Mouse (Mus musculus) C2C12 (cell line): ENCODE data around the gene Lpp. TPM values are rescaled to one million over a fixed set of nuclear protein-coding genes. Genes with fewer than 3 reads are reported as not detected.
"Not testable (repeated sequence)": the region's sequence is repeated elsewhere in the genome, so short reads cannot be mapped to it uniquely, and the experiment has no call there.

Experiments used
- H3K27me3 ChIP-seq: one replicate; pipeline ENCODE4 v1.6.1; 2011; ENCODE audit not compliant: control insufficient read depth, insufficient read depth, insufficient read length
- H3K36me3 ChIP-seq: one replicate; pipeline ENCODE4 v1.6.1; 2011; ENCODE audit not compliant: control insufficient read depth, insufficient read depth
- H3K4me3 ChIP-seq: one replicate; pipeline ENCODE4 v1.5.1; 2011; ENCODE audit warnings: mild to moderate bottlenecking, control low read depth; ENCODE audit not compliant: poor library complexity, insufficient read depth, severe bottlenecking
- H3K79me2 ChIP-seq: one replicate; pipeline ENCODE4 v1.6.1; 2011; ENCODE audit not compliant: control insufficient read depth, insufficient read depth
- H3K79me3 ChIP-seq: one replicate; pipeline ENCODE4 v1.6.1; 2011; ENCODE audit warnings: low read depth, control low read depth
- H3ac ChIP-seq: one replicate; pipeline ENCODE3; 2011; ENCODE audit warnings: low read depth; ENCODE audit not compliant: control insufficient read depth, insufficient read length
- CEBPB ChIP-seq: IDR thresholded peaks from one replicate; pipeline ENCODE4 v1.6.1; 2011; ENCODE audit warnings: low read depth, mild to moderate bottlenecking, control low read depth, moderate library complexity
- CTCF ChIP-seq: IDR thresholded peaks from one replicate; pipeline ENCODE4 v1.5.1; 2011; ENCODE audit not compliant: control insufficient read depth, insufficient read depth, insufficient read length
- FOSL1 ChIP-seq: IDR thresholded peaks from one replicate; pipeline ENCODE4 v1.8.0; 2011; ENCODE audit warnings: mild to moderate bottlenecking, low read length; ENCODE audit not compliant: poor library complexity, insufficient read depth, severe bottlenecking
- MAX ChIP-seq: IDR thresholded peaks from one replicate; pipeline ENCODE4 v1.6.1; 2011; ENCODE audit warnings: mild to moderate bottlenecking, control low read depth
- MYOD1 ChIP-seq: IDR thresholded peaks from one replicate; pipeline ENCODE4 v1.6.1; 2011; ENCODE audit warnings: low read depth; ENCODE audit not compliant: control insufficient read depth, insufficient read length
- MYOG ChIP-seq: IDR thresholded peaks from one replicate; pipeline ENCODE4 v1.6.1; 2011; ENCODE audit not compliant: control insufficient read depth, insufficient read length; ENCODE audit errors: extremely low read depth
- USF1 ChIP-seq: IDR thresholded peaks from one replicate; pipeline ENCODE4 v1.6.1; 2011; ENCODE audit warnings: low read depth, mild to moderate bottlenecking, control low read depth, moderate library complexity
- polyA plus RNA-seq: library from polyadenylated mRNA; unstranded; fragments of >200 nt; fragmentation: generic; extraction: Trizol; gene quantifications from one replicate; pipeline ENCODE4 v1.2.1, GENCODE M21; 2012; ENCODE audit warnings: missing spikeins

Gene Lpp
- polyA plus RNA-seq, 1 experiment = 9.6 TPM

DNA sequence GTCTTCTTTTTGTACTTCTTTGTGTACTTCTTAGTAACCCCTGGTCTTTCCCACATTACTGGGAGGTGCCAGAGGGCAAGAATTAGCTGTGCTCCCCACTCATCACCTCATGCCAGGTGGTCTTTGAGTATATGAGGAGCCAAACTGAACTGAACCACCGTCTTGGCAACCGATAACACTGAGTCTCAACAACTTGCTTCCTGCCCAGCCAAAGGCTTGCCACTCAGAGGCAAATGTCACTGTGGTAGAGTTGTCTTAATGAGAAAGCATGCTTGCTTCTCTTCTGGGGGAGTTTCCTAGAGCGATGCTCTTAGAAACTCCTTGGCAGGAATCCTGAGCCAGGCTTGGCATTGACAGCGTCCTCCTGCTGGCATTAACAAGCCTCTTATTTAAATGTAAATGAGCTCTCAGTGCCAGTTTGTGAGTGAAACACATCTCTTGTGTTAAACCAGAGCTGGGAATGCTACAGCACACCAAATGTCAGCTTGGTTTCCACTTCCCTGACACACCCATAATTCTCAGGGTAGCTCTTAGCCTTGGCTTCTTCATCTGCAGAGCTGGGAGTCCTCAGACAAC lies 623.0 kb downstream of the Lpp start:
- no peak for TF ChIP-seq FOSL1
- no peak for TF ChIP-seq CEBPB
- no peak for TF ChIP-seq MAX
- TF ChIP-seq USF1 = no peak
- no peak for TF ChIP-seq MYOG
- no peak overlapping the region for H3ac ChIP-seq

DNA sequence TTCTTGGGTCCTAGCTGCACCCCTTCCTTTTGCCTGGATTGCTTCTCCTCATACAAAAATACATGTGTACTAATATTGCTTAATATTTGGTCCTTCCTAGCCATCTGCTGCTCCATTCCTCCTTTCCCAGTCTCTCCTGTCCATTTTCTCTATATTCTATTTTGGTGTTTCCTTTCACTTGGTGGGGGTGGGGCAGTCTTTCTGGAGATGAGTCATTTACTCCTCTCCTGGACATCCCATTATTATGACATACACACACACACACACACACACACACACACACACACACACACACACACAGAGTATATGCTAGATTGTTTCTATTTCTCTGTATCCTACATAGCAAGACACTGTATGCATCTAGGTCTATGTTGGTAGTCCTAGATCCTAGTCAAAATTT lies 623.7 kb downstream of the Lpp start:
- Histone ChIP-seq H3ac (no peak overlapping the region), H3K36me3 (no peaks in the 10 kb centered on the region), H3K79me3 (no peaks in the 10 kb centered on the region), H3K79me2 (no peaks in the 10 kb centered on the region), H3K4me3 (no peak overlapping the region), H3K27me3 (no peaks in the 10 kb centered on the region)
- TF ChIP-seq USF1 = no peak
- TF ChIP-seq CEBPB = no peak
- no peak for TF ChIP-seq MYOD1
- no peak for TF ChIP-seq FOSL1

More for the DNA sequence above, 623.0 kb downstream of the Lpp start:
- Histone ChIP-seq H3K4me3 (no peak overlapping the region), H3K79me2 (no peaks in the 10 kb centered on the region), H3K36me3 (no peaks in the 10 kb centered on the region), H3K27me3 (no peaks in the 10 kb centered on the region), H3K79me3 (no peaks in the 10 kb centered on the region)

GRCm38 (mm10) chr16:25021743-25022359 lies 628.5 kb downstream of the Lpp start:
- H3K27me3 ChIP-seq, H3K36me3 ChIP-seq, H3ac ChIP-seq, H3K79me2 ChIP-seq, H3K4me3 ChIP-seq, H3K79me3 ChIP-seq: not testable (repeated sequence)

DNA sequence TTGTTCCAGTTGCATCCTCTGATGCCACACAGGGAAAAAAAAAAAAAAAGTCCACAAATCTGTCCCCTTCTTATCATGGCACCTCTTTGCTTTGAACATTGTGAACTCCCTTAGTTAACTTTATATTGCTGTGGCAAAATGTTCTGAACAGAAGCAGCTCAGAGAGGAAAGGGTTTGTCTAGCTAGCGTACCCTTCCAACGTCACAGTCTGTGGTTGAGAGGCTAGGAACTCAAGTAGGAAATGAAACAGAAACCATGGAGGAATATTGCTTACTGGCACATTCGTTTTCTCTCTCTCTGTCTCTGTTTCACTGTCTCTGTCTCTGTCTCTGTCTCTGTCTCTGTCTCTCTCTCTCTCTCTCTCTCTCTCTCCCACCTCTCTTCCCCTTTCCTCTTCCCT lies 631.3 kb downstream of the Lpp start:
- H3K79me3 ChIP-seq = no peaks in the 10 kb centered on the region

DNA sequence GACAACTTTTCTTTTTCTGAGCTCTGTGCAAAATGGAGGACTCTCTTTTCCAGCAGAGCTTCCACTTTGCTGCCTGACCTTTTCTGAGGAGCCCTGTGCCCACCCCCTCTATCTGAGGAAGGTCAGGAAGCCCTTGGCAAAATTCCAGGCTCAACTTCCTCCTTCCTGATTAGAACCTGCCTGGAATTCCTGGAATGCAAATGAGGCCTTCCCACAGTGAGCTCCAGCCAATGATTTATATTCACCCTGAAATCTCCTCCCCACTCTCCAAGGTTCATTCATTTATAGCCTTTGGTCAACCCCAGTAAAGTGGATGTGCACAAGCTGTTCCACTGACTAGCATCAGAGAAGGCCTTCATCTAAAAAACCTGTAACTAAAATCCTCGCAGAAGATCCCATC lies 632.9 kb downstream of the Lpp start:
- H3K79me2 ChIP-seq = no peaks in the 10 kb centered on the region
- TF ChIP-seq CEBPB (no peak), MAX (no peak), FOSL1 (no peak), MYOG (no peak), MYOD1 (no peak), USF1 (no peak), CTCF (no peak)

More for the DNA sequence above, 631.3 kb downstream of the Lpp start:
- Histone ChIP-seq H3K79me2 (no peaks in the 10 kb centered on the region), H3K4me3 (no peak overlapping the region), H3ac (no peak overlapping the region), H3K27me3 (no peaks in the 10 kb centered on the region), H3K36me3 (no peaks in the 10 kb centered on the region)
- no peak for TF ChIP-seq CTCF
- no peak for TF ChIP-seq CEBPB
- TF ChIP-seq MAX = no peak
- TF ChIP-seq USF1 = no peak
- no peak for TF ChIP-seq MYOD1
- TF ChIP-seq MYOG = no peak
- TF ChIP-seq FOSL1 = no peak

DNA sequence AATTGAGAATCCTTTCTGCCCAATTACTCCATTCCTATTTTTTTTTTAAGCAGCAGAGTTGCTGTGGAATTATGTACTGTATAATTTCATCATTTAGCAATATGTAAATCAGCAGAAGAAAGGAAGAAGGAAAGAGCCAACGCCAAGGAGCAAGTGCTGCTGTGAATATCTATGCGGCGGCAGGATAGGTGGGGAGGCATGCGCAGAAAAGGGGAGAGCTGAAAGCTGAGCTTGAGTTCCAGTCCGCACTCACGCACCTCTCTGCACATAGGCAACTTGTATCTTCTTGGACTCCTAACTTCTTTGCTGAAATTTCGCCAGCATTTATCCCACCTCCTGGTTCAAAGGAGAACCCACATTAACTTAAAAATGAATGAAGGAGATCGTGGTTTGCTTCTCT lies 636.2 kb downstream of the Lpp start:
- Histone ChIP-seq H3ac (no peak overlapping the region), H3K4me3 (no peak overlapping the region), H3K79me3 (no peaks in the 10 kb centered on the region), H3K27me3 (no peaks in the 10 kb centered on the region), H3K79me2 (no peaks in the 10 kb centered on the region), H3K36me3 (no peaks in the 10 kb centered on the region)
- TF ChIP-seq MAX (no peak), MYOD1 (no peak), USF1 (no peak), CTCF (no peak), CEBPB (no peak), MYOG (no peak), FOSL1 (no peak)

More for the DNA sequence above, 632.9 kb downstream of the Lpp start:
- H3K4me3 ChIP-seq = no peak overlapping the region
- no peak overlapping the region for H3ac ChIP-seq
- H3K27me3 ChIP-seq = no peaks in the 10 kb centered on the region
- H3K79me3 ChIP-seq = no peaks in the 10 kb centered on the region
- no peaks in the 10 kb centered on the region for H3K36me3 ChIP-seq
